Comparison of ENCODE assay signal across 8 mouse cellular contexts in the genomic region with DNA sequence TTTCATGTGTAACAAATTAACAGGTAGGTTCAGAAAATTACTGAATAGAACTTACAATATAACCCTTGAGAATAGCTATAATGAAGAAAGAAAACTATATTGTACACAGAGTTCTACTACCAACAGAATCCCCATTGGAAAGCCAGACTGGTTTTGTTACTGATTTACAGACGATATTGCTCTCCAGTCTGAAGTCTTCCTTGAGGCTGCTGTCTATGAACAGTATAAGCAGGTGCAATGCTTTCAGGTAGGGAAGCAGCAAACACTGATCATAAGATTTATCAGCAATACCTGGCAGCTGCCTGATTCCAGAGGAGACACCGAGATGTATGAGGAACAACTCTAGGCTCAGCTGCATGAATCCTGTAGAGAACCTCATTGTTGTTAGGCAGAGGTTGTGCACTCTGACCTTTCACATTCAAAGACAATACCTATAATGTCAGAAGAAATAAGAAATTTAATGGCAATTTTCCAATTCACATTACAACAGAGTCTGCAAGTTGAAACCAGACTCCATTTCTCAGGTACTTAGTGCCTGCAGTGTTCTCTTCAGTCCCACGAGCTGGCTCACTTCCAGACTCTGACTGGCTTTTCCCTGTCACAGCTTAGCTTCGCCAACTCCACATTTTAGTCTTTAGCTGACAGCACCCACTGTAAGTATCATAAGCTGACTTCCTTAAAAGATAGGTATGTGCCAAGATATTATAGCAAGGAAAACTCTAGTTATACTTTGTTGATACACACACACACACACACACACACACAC.
A peak's percentile ranks its signal among the peaks of the same experiment; 100 is the strongest.
DNase-seq lines count a peak whose midpoint lies in the region; ATAC-seq and TF ChIP-seq lines count a peak whose summit lies in the region.

No protein-coding gene starts in this region.

- no peak overlapping the region for H3K9ac ChIP-seq in forebrain, embryonic 13.5 days
- no peak overlapping the region for H3K9ac ChIP-seq in forebrain, embryonic 15.5 days (replicated peaks)
- H3K9ac ChIP-seq in lung, postnatal 0 days (replicated peaks; ENCODE audit: low read depth), result no peak overlapping the region
- H3K9ac ChIP-seq in forebrain, embryonic 11.5 days (ENCODE audit: low read length), result no peak overlapping the region

- no peak overlapping the region for H3K27ac ChIP-seq in forebrain, embryonic 13.5 days
- no peak overlapping the region for H3K27ac ChIP-seq in forebrain, embryonic 15.5 days (replicated peaks)
- H3K27ac ChIP-seq in lung, postnatal 0 days (ENCODE audit: low read length), result no peak overlapping the region
- no peak overlapping the region for H3K27ac ChIP-seq in forebrain, embryonic 11.5 days (ENCODE audit: low read depth, low read length)

- H3K27me3 ChIP-seq in forebrain, embryonic 13.5 days, result no peaks in the 10 kb centered on the region
- H3K27me3 ChIP-seq in forebrain, embryonic 15.5 days, result no peaks in the 10 kb centered on the region
- no peaks in the 10 kb centered on the region for H3K27me3 ChIP-seq in lung, postnatal 0 days (replicated peaks; ENCODE audit: insufficient read depth, low read length)
- H3K27me3 ChIP-seq in forebrain, embryonic 11.5 days (ENCODE audit: control insufficient read depth, insufficient read depth, low read length), result no peaks in the 10 kb centered on the region

- TF ChIP-seq EP300 in lung, postnatal 0 days (IDR thresholded peaks at IDR 0.05), result no peak

- H3K4me2 ChIP-seq in forebrain, embryonic 13.5 days, result no peak overlapping the region
- H3K4me2 ChIP-seq in forebrain, embryonic 15.5 days (replicated peaks), result no peak overlapping the region
- H3K4me2 ChIP-seq in lung, postnatal 0 days (replicated peaks; ENCODE audit: low read depth, low read length), result no peak overlapping the region
- H3K4me2 ChIP-seq in forebrain, embryonic 11.5 days (ENCODE audit: low read depth, low read length, severe bottlenecking), result no peak overlapping the region

- WGBS in forebrain, embryonic 13.5 days, result 87% methylated on average over 4 of the region's 4 CpGs
- 85% methylated on average over 4 of the region's 4 CpGs for WGBS in forebrain, embryonic 15.5 days
- WGBS in lung, postnatal 0 days, result 42% methylated on average over 4 of the region's 4 CpGs
- 88% methylated on average over 4 of the region's 4 CpGs for WGBS in forebrain, embryonic 11.5 days

- H3K4me3 ChIP-seq in forebrain, embryonic 13.5 days, result no peak overlapping the region
- H3K4me3 ChIP-seq in forebrain, embryonic 15.5 days, result no peak overlapping the region
- H3K4me3 ChIP-seq in lung, postnatal 0 days (ENCODE audit: low read depth, low read length), result no peak overlapping the region
- no peak overlapping the region for H3K4me3 ChIP-seq in forebrain, embryonic 11.5 days (ENCODE audit: low read depth, low read length)

- no peak for TF ChIP-seq CTCF in lung, postnatal 0 days (IDR thresholded peaks at IDR 0.05)

- peak; percentile 30 for DNase-seq in adrenal gland, postnatal 14 days
- peak; percentile 36 to 55 for DNase-seq in kidney, adult 8-10 months
- peak; percentile 58 for DNase-seq in lung, postnatal 0 days (ENCODE audit: low spot score)
- no peak for DNase-seq in embryo, embryonic 10 days (ENCODE audit: low spot score)
- no peak for DNase-seq in spleen, postnatal 14 days (ENCODE audit: low spot score in 2 of 2)
- DNase-seq in forebrain, embryonic 11.5 days (ENCODE audit: low spot score), result no peak

- peaks cover 11% of the 10 kb centered on the region; the same call in 1 of the 2 replicates for H3K36me3 ChIP-seq in forebrain, embryonic 13.5 days (ENCODE audit: poor library complexity, severe bottlenecking)
- H3K36me3 ChIP-seq in forebrain, embryonic 15.5 days, result no peaks in the 10 kb centered on the region
- no peaks in the 10 kb centered on the region for H3K36me3 ChIP-seq in lung, postnatal 0 days (ENCODE audit: insufficient read depth, low read length)
- H3K36me3 ChIP-seq in forebrain, embryonic 11.5 days (ENCODE audit: control insufficient read depth, insufficient read depth, low read length), result no peaks in the 10 kb centered on the region

- no peaks in the 10 kb centered on the region for H3K9me3 ChIP-seq in forebrain, embryonic 13.5 days (replicated peaks)
- H3K9me3 ChIP-seq in forebrain, embryonic 15.5 days, result no peaks in the 10 kb centered on the region
- no peaks in the 10 kb centered on the region for H3K9me3 ChIP-seq in lung, postnatal 0 days (ENCODE audit: low read length)
- no peaks in the 10 kb centered on the region for H3K9me3 ChIP-seq in forebrain, embryonic 11.5 days (ENCODE audit: control insufficient read depth, low read length)

- ATAC-seq in forebrain, embryonic 13.5 days, result peak; percentile 41; the same call in 1 of the 2 replicates
- no peak for ATAC-seq in forebrain, embryonic 15.5 days (replicated peaks)
- ATAC-seq in lung, postnatal 0 days, result no peak
- no peak for ATAC-seq in forebrain, embryonic 11.5 days (replicated peaks; ENCODE audit: low FRiP score)

- no peaks in the 10 kb centered on the region for H3K4me1 ChIP-seq in forebrain, embryonic 13.5 days
- no peaks in the 10 kb centered on the region for H3K4me1 ChIP-seq in forebrain, embryonic 15.5 days
- H3K4me1 ChIP-seq in lung, postnatal 0 days (ENCODE audit: insufficient read depth, low read depth, low read length), result no peaks in the 10 kb centered on the region
- H3K4me1 ChIP-seq in forebrain, embryonic 11.5 days (replicated peaks; ENCODE audit: control insufficient read depth, insufficient read depth, low read length), result no peaks in the 10 kb centered on the region

Comparison
In these comparisons a context has a peak if more than half of its experiments do, and no peak if none do; other contexts are left out.
1. DNase-seq: peak in adrenal gland, postnatal 14 days (single experiment), kidney, adult 8-10 months (2 of 2) and lung, postnatal 0 days (single experiment); none in embryo, embryonic 10 days (single experiment), spleen, postnatal 14 days (0 of 2) and forebrain, embryonic 11.5 days (single experiment).